Mouse (Mus musculus): ENCODE data around the gene Gm5624.
"Not testable (repeated sequence)": the region's sequence is repeated elsewhere in the genome, so short reads cannot be mapped to it uniquely, and the experiment has no call there.

Gm5624 gene

GRCm38 (mm10) chr14:44627737-44628136, at the start of gene Gm5624:
Gm5624 (minus strand) TSS chr14:44627938.
- not testable (repeated sequence) for DNase-seq (ENCODE audit: low read depth, low spot score)

- not testable (repeated sequence) for DNase-seq (ENCODE audit: low read depth, low spot score)
Observed at GRCm38 (mm10) chr14:44591765-44592164, 36.0 kb downstream of the Gm5624 start.

GRCm38 (mm10) chr14:44582853-44583252, 44.9 kb downstream of the Gm5624 start, which contains the start of gene Gm8247:
Gm8247 (plus strand) TSS chr14:44583153.
- not testable (repeated sequence) for DNase-seq (ENCODE audit: low read depth, low spot score)

- not testable (repeated sequence) for DNase-seq (ENCODE audit: low read depth, low spot score)
Observed at GRCm38 (mm10) chr14:44547961-44548360, 79.8 kb downstream of the Gm5624 start.

- not testable (repeated sequence) for DNase-seq (ENCODE audit: low read depth, low spot score)
Observed at GRCm38 (mm10) chr14:44517976-44518375, 109.8 kb downstream of the Gm5624 start, which contains the start of gene Gm17093. Gm17093 (plus strand) TSS chr14:44518276.

All from ZHBTc4 (cell line).